Mouse (Mus musculus): Measurements from ENCODE around the gene Tet3.
A peak's percentile ranks its signal among the peaks of the same experiment; 100 is the strongest.

The Tet3 gene

DNA sequence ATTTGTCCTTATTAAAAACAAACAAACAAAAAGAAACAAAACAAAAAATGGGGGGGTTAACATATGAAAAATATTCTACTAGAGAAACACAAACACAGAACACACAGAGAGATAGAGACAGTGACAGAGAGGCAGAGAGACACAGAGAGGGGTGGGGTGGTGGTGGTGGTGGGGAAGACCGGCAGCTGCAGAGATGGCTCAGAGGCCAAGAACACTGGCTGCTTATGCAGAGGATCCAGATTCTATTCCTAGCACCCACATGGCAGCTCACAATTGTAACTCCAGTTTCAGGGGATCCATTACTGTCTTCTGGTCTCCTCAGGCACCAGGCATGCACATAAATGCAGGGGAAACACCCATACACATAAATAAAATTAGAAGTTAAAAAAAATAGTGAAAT lies 45.2 kb downstream of the Tet3 start:
- no peak for DNase-seq (ENCODE audit: low read depth)

- no peak for DNase-seq (ENCODE audit: low read depth)
These were observed 46.0 kb downstream of the Tet3 start for GRCm38 (mm10) chr6:83412854-83413401.

DNA sequence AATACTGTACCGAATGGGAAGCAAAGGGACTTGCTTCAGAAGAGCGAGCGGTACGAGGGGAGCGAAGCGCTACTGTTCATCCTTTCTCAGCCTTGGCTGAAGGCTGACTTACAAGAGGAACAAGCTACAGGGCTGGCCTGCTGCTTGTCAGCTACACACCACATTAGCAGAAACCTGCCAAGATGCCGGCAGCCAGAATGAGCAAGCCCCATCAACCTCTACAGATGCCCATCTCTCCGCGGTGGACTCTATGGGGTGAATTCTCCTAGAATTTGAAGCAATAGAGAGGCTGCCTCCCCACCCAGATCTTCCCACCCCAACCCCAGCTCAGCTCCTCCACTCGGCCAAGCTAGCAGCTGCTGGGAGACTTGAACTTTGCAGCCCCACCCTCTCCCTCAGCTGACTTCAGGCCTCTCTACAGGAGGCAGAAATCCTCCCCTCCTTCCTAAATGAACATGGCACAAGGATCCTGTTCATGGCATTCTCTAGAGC lies 46.5 kb downstream of the Tet3 start:
- DNase-seq (ENCODE audit: low read depth), result no peak

DNA sequence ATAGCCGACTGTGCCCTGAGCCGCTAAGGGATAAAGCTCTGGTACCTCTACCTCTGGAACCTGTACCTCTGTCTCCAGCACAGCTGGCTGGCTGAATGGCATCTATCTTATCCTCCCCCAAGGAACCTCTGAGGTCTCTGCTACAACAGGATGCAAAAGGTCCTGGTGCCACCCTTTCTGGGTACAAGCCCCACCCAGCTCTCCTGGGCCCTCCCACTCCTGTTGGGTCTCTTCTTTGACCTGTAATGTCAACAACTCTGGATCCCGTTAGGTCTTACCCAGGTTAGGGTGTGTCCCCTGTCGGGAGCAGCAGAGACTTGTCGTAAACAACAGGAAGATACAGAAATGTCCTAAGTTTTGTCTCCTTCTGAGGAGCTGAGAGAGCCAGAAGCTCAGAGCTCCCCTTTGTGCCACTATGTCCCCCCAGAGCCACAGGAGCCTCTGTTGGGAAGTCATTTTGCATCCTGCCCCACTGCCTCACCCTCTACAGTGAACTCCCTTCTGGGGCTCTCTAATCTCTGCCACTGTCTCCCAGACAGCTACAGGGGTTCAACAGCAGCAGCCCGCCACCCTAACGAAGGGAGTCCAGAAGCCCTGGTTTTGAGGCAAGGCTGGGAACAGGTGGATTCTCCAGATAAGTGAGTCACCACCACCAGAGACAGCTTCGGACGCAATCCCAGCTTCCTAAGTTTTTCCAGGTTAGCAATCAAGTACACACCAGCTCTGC lies 47.1 kb downstream of the Tet3 start:
- DNase-seq (ENCODE audit: low read depth), result no peak

- DNase-seq (ENCODE audit: low read depth), result no peak
These were observed 48.7 kb downstream of the Tet3 start for GRCm38 (mm10) chr6:83410046-83410706.

- DNase-seq (ENCODE audit: low read depth), result no peak
These were observed 50.4 kb downstream of the Tet3 start for GRCm38 (mm10) chr6:83408510-83408909.

GRCm38 (mm10) chr6:83405511-83406064 lies 53.3 kb downstream of the Tet3 start:
- no peak for DNase-seq (ENCODE audit: low read depth)

DNA sequence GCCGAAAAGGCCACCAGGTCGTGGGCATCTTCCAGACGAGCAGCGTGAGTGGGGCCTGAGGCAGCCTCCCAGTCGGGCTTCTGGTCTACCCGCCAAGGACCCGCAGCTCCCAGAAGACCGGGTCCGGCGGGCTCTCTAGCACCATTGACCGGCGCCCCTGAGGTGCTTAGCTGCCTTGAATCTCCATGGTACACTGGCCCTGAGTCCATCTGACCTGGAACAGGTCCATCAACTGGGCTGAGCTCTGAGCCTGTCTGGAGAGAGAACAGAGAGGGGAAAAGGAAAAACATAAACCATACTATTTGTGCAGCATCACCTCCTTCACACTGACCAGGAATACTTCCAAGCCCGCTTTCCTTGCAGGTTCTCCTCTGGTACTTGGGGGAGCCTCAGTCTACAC lies 54.3 kb downstream of the Tet3 start:
- DNase-seq (ENCODE audit: low read depth), result no peak

DNA sequence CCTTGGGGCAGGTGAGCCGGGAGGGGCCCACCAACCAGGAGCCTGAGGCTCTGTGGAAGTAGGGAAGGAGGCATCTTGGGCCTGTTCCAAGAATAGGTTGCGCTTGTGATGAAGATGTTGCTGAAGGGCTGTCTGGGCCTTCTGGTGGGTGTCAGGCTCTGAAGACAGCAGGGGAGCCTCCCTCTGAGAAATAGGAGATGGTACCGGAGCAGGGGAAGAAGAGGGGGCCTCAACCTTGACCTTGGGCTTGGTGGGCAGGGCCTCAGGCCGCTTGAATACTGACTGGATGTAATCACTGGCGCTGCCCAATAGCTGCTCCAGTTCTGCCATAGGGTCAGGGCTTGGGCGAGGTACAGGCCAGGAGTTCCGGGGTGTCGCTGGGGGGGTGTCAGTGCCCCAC lies 55.4 kb downstream of the Tet3 start:
- no peak for DNase-seq (ENCODE audit: low read depth)

DNA sequence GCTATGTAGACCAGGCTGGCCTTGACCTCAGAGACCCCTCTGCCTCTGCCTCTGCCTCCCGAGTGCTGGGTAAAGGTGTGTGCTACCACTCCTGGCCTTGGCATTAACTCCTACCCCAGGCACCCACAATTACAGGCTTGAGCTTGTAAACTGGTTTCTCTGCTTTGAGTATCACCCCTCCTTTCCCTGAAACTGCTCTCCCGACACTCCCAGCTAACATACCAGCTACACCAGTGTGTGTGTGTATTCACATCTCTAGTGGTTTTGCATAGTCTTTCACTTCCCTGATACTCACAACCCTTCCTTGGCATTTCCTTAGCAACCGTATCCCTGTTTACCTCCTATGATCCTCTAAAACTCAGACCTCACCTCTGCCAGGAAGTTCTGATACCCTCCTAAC lies 59.1 kb downstream of the Tet3 start:
- no peak for DNase-seq (ENCODE audit: low read depth)

DNA sequence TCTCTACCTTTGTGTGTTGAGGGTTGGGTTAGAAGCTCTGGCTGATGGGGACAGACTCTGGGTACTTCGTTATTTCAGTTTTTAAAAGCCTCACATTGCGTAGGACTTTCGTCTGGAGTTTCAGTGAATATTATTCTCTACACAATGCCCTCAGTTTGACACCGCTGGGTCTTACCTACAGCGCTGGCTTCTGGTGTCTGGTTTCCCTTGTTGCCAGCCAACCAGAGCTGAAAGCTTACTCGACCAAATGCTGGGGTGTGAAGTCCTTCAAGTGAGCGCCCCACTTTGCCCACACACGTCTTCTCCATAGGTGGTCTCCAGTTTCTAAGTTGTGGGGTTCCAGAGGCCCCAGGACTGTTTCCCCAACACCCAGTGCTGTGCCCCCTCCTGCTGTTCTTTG lies 61.2 kb downstream of the Tet3 start:
- no peak for DNase-seq (ENCODE audit: low read depth)

GRCm38 (mm10) chr6:83396711-83397110 lies 62.2 kb downstream of the Tet3 start:
- DNase-seq (ENCODE audit: low read depth), result no peak

GRCm38 (mm10) chr6:83395544-83396229 lies 63.2 kb downstream of the Tet3 start:
- DNase-seq (ENCODE audit: low read depth), result peak; percentile 34

DNA sequence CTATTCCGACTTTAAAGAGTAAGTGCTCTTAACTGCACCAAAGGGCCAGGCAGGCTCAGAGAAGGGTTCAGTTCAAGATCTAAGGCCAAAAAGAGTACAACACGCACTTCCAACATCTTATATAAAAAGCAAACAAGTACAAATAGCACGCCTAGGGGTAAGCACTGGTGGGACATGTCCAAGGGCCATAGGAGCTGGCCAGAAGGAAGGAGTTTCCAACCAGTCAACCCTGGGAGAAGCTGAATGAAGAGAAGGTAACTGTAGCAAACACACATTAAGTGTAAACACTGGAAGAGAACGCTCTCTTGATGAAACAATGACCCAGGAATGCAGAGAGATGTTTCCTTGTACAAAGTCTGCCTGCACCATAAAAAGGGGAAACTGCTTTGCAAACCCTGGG lies 64.8 kb downstream of the Tet3 start:
- DNase-seq (ENCODE audit: low read depth), result no peak

GRCm38 (mm10) chr6:83392166-83392780 lies 66.6 kb downstream of the Tet3 start:
- DNase-seq (ENCODE audit: low read depth), result no peak

GRCm38 (mm10) chr6:83385569-83386090 lies 73.3 kb downstream of the Tet3 start:
- DNase-seq (ENCODE audit: low read depth), result no peak

GRCm38 (mm10) chr6:83381510-83382491 lies 77.1 kb downstream of the Tet3 start:
- DNase-seq (ENCODE audit: low read depth), result peak; percentile 60

GRCm38 (mm10) chr6:83373704-83374300 lies 85.1 kb downstream of the Tet3 start:
- no peak for DNase-seq (ENCODE audit: low read depth)

- DNase-seq (ENCODE audit: low read depth), result no peak
These were observed 87.5 kb downstream of the Tet3 start for GRCm38 (mm10) chr6:83371350-83371749.

GRCm38 (mm10) chr6:83370316-83370965 lies 88.4 kb downstream of the Tet3 start:
- DNase-seq (ENCODE audit: low read depth), result no peak
